Mouse (Mus musculus) forebrain, embryonic 16.5 days (tissue): ENCODE data around the gene Ctnnd2. TPM values are rescaled to one million over a fixed set of nuclear protein-coding genes. Genes with fewer than 3 reads are reported as not detected.

Experiments
- ATAC-seq: fragments of 200-750 bp; cut with Nextera tagmentation; 2 replicates; pipeline ENCODE4 v1.8.0; 2017; ENCODE audit warnings: mild to moderate bottlenecking, moderate library complexity
- H3K27ac ChIP-seq: fragments of 300-500 bp; sonication (generic); 2 replicates; pipeline ENCODE4 v1.5.1; 2014; ENCODE audit warnings: low read length, control low read depth
- H3K27me3 ChIP-seq: fragments of 300-500 bp; sonication (generic); replicated peaks from 2 replicates; pipeline ENCODE4 v1.6.1; 2014; ENCODE audit warnings: low read length; ENCODE audit not compliant: control insufficient read depth, insufficient read depth
- H3K36me3 ChIP-seq: fragments of 300-500 bp; sonication (generic); 2 replicates; pipeline ENCODE4 v1.6.1; 2014; ENCODE audit not compliant: control insufficient read depth, insufficient read depth
- H3K4me1 ChIP-seq: fragments of 300-500 bp; sonication (generic); replicated peaks from 2 replicates; pipeline ENCODE4 v1.6.1; 2014; ENCODE audit warnings: low read length; ENCODE audit not compliant: control insufficient read depth, insufficient read depth
- H3K4me2 ChIP-seq: fragments of 300-500 bp; sonication (generic); 2 replicates; pipeline ENCODE4 v1.6.1; 2014; ENCODE audit warnings: mild to moderate bottlenecking, low read length, control low read depth
- H3K4me3 ChIP-seq: fragments of 300-500 bp; sonication (generic); replicated peaks from 2 replicates; pipeline ENCODE4 v1.5.1; 2014; ENCODE audit warnings: mild to moderate bottlenecking, low read length, control low read depth
- H3K9ac ChIP-seq: fragments of 300-500 bp; sonication (generic); replicated peaks from 2 replicates; pipeline ENCODE4 v1.6.1; 2014; ENCODE audit warnings: low read depth, low read length, control low read depth
- H3K9me3 ChIP-seq: fragments of 300-500 bp; sonication (generic); 2 replicates; pipeline ENCODE4 v1.6.1; 2016; ENCODE audit warnings: low read length; ENCODE audit not compliant: control insufficient read depth
- WGBS: fragments of 180-500 bp; shearing (Covaris S2); extraction: QIAGEN DNeasy Blood & Tissue Kit; methylation state at CpG from one replicate; pipeline ENCODE4 v1.1.7; 2014; 5-methylcytosine and 5-hydroxymethylcytosine counted together
- polyA plus RNA-seq: library from polyadenylated mRNA; unstranded; fragments of >200 nt; fragmentation: Nextera tagmentation; extraction: Ambion mirVana; gene quantifications from 2 replicates; pipeline ENCODE4 v1.2.1, GENCODE M21; 2015

Ctnnd2 gene
- polyA plus RNA-seq, 1 experiment from 2014 or later: 82.7 TPM

DNA sequence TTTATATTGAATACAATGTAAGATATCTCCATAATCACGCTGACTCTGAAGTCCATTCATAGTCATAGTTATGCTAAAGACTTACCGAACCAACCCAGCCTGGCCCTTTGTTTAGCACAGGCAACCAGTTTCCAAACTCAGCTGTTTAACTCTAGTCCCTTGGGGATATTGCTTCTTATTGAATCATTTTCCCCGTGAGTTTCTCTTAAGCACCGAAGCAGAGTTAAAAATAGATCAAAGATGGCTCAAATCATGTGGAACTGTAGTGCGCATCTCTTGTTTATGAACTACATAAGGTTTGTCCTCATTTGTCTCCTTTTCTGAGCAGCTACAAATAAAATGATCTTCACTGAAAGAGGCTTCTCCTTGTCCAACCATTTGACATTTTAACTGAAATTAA lies 334.1 kb downstream of the Ctnnd2 start:
- H3K27ac ChIP-seq: no peak overlapping the region
- WGBS: 64% methylated on average over 5 of the region's 5 CpGs
- H3K4me1 ChIP-seq: no peaks in the 10 kb centered on the region
- no peaks in the 10 kb centered on the region for H3K27me3 ChIP-seq
- H3K4me2 ChIP-seq: no peak overlapping the region
- no peak overlapping the region for H3K9ac ChIP-seq
- H3K4me3 ChIP-seq: no peak overlapping the region
- no peak for ATAC-seq
- H3K36me3 ChIP-seq: peaks cover 6% of the 10 kb centered on the region; the same call in 1 of the 2 replicates
- H3K9me3 ChIP-seq: no peaks in the 10 kb centered on the region

DNA sequence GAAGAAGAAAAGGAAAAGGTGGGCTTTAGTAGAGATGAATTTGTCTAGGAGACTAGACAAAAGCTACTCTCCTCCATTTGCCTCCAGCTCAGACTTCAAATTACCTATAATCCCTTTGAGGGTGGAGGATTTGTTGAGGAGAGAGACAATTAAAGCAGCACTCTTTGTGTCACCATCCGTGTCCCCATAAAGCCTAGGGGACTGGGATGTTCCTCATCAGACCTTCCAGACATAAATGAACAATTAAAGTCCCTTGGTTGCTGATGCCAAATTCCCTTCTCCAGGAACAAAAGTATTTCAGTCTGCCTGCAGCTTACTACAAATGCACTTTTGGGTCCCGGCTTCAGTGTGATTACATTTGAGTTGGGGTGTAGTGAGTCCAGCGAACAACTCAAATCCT lies 340.1 kb downstream of the Ctnnd2 start:
- Histone ChIP-seq H3K4me3 (no peak overlapping the region), H3K4me1 (peaks cover 16% of the 10 kb centered on the region), H3K36me3 (no peaks in the 10 kb centered on the region), H3K4me2 (no peak overlapping the region), H3K27ac (no peak overlapping the region), H3K9ac (no peak overlapping the region), H3K27me3 (no peaks in the 10 kb centered on the region), H3K9me3 (no peaks in the 10 kb centered on the region)
- 7% methylated on average over 3 of the region's 3 CpGs for WGBS
- no peak for ATAC-seq

DNA sequence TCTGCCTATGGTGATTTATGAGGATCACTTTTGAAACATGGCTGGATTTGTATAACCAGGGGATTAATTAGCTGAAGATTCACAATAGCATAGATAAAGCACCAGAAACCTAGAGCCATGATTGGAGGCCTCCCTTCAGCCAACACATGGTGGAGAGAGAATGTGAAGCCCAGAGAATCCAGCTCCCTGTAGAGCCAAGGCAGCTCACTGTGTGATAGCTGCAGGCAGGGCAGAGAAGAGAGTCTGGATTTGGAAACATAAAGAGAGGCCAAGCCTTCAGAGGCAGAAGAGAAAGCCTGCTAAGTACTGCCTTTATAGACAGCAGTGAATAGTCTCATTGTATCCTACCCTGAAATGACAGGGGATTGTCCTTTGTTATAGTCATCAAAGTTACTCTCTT lies 340.7 kb downstream of the Ctnnd2 start:
- H3K36me3 ChIP-seq: no peaks in the 10 kb centered on the region
- H3K9ac ChIP-seq: no peak overlapping the region
- no peak overlapping the region for H3K4me2 ChIP-seq
- peaks cover 16% of the 10 kb centered on the region for H3K4me1 ChIP-seq
- no peak for ATAC-seq
- no peak overlapping the region for H3K4me3 ChIP-seq
- no peak overlapping the region for H3K27ac ChIP-seq
- no peaks in the 10 kb centered on the region for H3K9me3 ChIP-seq
- no peaks in the 10 kb centered on the region for H3K27me3 ChIP-seq

DNA sequence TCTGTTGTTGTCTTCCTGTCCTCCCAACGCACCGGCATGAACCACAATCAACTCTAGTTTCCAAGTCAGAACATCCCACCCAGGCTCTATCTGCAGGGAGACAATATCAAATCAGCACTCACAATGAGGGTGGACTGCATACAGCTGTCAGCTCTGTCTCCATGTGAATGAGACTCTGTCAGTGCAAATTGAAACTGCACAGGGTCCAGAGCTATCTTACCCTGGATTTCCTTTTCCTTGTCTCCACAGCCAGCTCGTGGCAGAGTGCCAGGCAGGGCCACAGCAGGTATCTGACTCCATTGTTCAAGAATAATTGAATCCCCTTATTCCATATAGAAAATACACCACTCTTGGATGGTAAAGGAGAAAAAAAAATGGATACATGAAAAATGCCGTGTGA lies 343.0 kb downstream of the Ctnnd2 start:
- H3K9me3 ChIP-seq: no peaks in the 10 kb centered on the region
- H3K4me1 ChIP-seq: peaks cover 16% of the 10 kb centered on the region
- ATAC-seq: peak; percentile 64
- no peaks in the 10 kb centered on the region for H3K36me3 ChIP-seq
- WGBS: 28% methylated on average over 4 of the region's 4 CpGs
- H3K27ac ChIP-seq: no peak overlapping the region
- no peaks in the 10 kb centered on the region for H3K27me3 ChIP-seq
- no peak overlapping the region for H3K4me3 ChIP-seq
- H3K9ac ChIP-seq: no peak overlapping the region
- H3K4me2 ChIP-seq: no peak overlapping the region

DNA sequence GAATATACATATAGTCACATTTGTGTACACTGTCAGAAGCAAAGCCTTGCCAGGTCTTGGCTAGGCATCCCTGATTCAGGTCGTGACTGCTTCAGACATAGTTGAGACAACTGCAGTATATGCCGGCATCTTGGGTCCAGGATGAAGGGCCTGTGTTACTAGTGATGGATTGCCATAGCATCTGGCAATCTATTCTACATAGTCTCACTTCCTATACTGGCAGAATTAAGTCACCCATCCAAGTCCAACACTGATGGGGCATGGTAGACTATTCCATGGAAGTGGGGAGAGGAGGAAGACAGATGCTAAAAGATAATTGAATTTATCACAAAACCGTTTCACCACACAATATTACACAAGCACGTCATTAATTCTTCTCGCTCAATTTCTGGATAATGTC lies 369.1 kb downstream of the Ctnnd2 start:
- no peaks in the 10 kb centered on the region for H3K9me3 ChIP-seq
- ATAC-seq: no peak
- H3K9ac ChIP-seq: no peak overlapping the region
- no peak overlapping the region for H3K4me3 ChIP-seq
- no peaks in the 10 kb centered on the region for H3K36me3 ChIP-seq
- H3K27me3 ChIP-seq: no peaks in the 10 kb centered on the region
- no peak overlapping the region for H3K27ac ChIP-seq
- H3K4me1 ChIP-seq: peaks cover 3% of the 10 kb centered on the region; the same call in 1 of the 2 replicates
- 85% methylated on average over 5 of the region's 5 CpGs for WGBS
- H3K4me2 ChIP-seq: no peak overlapping the region

DNA sequence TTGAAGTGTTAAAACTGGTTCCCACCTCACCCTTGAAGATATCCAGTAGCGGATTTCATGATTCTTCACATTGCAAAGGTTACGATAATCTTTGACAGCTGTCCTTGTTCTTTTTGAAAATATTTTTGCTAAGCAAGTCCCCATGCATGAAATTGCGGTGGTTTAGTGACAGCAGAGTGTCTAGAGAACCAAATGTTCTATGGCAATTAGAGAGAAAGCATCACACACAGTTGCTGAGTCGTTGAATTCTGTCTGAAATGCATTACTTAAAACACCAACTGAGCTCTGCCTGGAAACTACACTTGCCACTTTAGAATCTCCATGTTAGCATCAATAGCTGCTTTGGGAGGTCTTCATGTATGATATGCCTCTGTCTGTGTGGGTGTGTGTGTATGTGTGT lies 375.9 kb downstream of the Ctnnd2 start:
- Histone ChIP-seq H3K4me2 (no peak overlapping the region), H3K9me3 (no peaks in the 10 kb centered on the region), H3K27ac (peak overlapping the region; percentile 42), H3K27me3 (no peaks in the 10 kb centered on the region), H3K9ac (no peak overlapping the region), H3K4me1 (peaks cover 8% of the 10 kb centered on the region), H3K36me3 (no peaks in the 10 kb centered on the region), H3K4me3 (no peak overlapping the region)
- no peak for ATAC-seq
- WGBS: 70% methylated on average over 4 of the region's 4 CpGs

DNA sequence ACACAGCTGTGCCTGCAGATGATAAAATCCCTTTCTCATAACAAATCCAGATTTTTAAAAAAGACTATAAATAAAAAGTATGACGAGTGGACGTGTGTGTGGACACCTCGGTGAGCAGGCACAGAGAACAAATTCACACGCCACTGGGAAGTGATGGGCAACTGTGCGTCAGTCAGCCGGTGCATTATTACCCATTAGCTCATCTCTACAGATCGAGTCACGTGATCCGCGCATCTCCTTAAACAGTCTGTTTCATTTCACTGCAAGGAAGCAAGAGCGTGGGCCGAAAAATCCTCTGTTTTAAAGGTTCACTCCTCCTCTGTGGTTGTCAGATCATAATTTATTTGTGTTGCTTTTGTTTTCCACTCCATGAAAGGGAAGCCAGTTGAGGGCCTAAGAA lies 378.6 kb downstream of the Ctnnd2 start:
- no peak overlapping the region for H3K9ac ChIP-seq
- WGBS: 91% methylated on average over 12 of the region's 12 CpGs
- H3K4me2 ChIP-seq: no peak overlapping the region
- no peak overlapping the region for H3K4me3 ChIP-seq
- H3K36me3 ChIP-seq: no peaks in the 10 kb centered on the region
- H3K9me3 ChIP-seq: no peaks in the 10 kb centered on the region
- no peaks in the 10 kb centered on the region for H3K27me3 ChIP-seq
- H3K27ac ChIP-seq: no peak overlapping the region
- ATAC-seq: no peak
- H3K4me1 ChIP-seq: peaks cover 13% of the 10 kb centered on the region

DNA sequence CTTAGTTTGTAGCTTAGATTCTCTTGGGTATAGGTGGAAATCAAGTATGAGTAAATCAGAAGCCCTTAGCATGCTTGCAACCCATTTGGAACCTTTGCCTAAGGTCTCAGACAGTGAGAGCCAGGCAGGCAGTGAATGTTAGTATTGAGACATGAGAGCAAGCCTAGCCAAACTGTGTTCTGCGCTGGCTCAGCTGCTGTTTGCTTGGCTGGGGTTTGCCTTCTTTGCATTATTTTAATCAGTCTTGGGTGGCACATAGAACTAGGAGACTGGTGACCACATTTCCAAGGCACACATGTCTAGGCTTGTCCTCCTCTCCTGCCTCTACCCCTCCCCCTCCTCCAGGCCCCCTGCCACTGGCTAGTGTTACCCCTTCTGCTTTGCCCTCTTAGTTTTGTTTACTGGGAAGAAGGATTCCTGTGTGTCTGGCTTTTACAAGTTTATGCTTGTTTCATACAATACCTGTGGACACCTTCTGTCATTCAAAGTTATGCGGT lies 381.6 kb downstream of the Ctnnd2 start:
- peak; percentile 54 for ATAC-seq
- Histone ChIP-seq H3K27me3 (no peaks in the 10 kb centered on the region), H3K4me2 (no peak overlapping the region), H3K9ac (no peak overlapping the region), H3K4me1 (peaks cover 7% of the 10 kb centered on the region; the same call in 1 of the 2 replicates), H3K9me3 (no peaks in the 10 kb centered on the region), H3K27ac (no peak overlapping the region), H3K4me3 (no peak overlapping the region), H3K36me3 (no peaks in the 10 kb centered on the region)
- WGBS: 77% methylated on average over 2 of the region's 2 CpGs

DNA sequence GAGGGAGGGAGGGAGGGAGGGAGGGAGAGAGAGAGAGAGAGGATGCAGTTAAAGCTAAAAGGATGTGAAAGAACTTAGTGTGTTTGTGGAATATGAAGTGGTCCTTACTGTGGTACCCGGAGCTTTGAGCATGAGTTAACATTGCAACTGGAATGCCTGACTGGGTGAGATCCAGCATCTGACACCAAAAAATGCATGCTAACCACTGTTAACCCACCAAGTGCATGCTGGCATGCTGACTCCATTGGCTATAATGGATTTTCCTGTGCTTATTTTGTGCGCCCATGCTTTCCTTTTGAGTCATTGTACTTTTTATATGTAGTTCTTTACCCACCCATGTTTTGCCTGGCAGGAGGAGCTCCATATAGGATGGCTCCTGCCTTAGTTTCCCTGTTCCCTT lies 383.4 kb downstream of the Ctnnd2 start:
- Histone ChIP-seq H3K4me1 (peaks cover 4% of the 10 kb centered on the region; the same call in 1 of the 2 replicates), H3K36me3 (no peaks in the 10 kb centered on the region), H3K9ac (no peak overlapping the region), H3K27me3 (no peaks in the 10 kb centered on the region), H3K4me2 (no peak overlapping the region), H3K27ac (no peak overlapping the region), H3K9me3 (no peaks in the 10 kb centered on the region), H3K4me3 (no peak overlapping the region)
- ATAC-seq: no peak
- 85% methylated on average over 2 of the region's 2 CpGs for WGBS

DNA sequence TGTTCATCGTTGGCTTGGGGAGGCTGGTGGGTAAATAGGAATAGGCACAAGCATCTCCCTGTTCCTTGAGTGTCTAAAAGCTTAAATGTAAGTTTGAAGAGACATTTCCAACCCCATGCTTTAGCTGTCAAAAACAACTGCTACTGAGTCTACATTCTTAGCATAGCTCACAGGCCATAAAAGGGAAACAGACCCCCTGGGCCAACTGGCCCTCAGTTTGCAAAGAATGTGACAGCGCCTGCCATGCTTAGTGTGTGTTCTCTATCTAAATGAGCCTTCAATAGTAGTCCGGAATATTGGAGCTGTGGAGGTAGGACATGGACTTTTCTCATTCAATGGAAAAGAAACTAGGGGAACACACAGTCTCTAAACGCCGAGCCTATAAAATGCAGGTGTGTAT lies 390.0 kb downstream of the Ctnnd2 start:
- Histone ChIP-seq H3K4me2 (no peak overlapping the region), H3K27ac (no peak overlapping the region), H3K4me3 (no peak overlapping the region), H3K9me3 (no peaks in the 10 kb centered on the region), H3K9ac (no peak overlapping the region), H3K27me3 (no peaks in the 10 kb centered on the region), H3K36me3 (no peaks in the 10 kb centered on the region), H3K4me1 (no peaks in the 10 kb centered on the region)
- 90% methylated on average over 5 of the region's 5 CpGs for WGBS
- no peak for ATAC-seq
